Mouse (Mus musculus) liver, adult 2 months (tissue): ENCODE results near the gene Acap3. TPM values are rescaled to one million over a fixed set of nuclear protein-coding genes. Genes with fewer than 3 reads are reported as not detected.
A peak's percentile ranks its signal among the peaks of the same experiment; 100 is the strongest.

Experiments used
- DNase-seq: peaks from one replicate; pipeline ENCODE4 v3.0.0-alpha.2; 2011; ENCODE audit warnings: low read depth, low spot score; ENCODE audit errors: extremely low read depth
- H3K27ac ChIP-seq: fragments of 200-500 bp; replicated peaks from 2 replicates; pipeline ENCODE4 v1.5.1; 2012; ENCODE audit warnings: low read depth, mild to moderate bottlenecking, control low read depth, inconsistent platforms, low read length; ENCODE audit not compliant: insufficient read depth
- H3K27me3 ChIP-seq: fragments of 200-500 bp; 2 replicates; pipeline ENCODE4 v1.6.1; 2012; ENCODE audit warnings: mild to moderate bottlenecking, moderate library complexity, low read length, inconsistent platforms; ENCODE audit not compliant: control insufficient read depth, insufficient read depth
- H3K36me3 ChIP-seq: fragments of 200-500 bp; 2 replicates; pipeline ENCODE4 v1.6.1; 2012; ENCODE audit warnings: low read length, inconsistent platforms; ENCODE audit not compliant: control insufficient read depth, insufficient read depth
- H3K4me1 ChIP-seq: fragments of 200-500 bp; 2 replicates; pipeline ENCODE4 v1.6.1; 2011; ENCODE audit warnings: low read length; ENCODE audit not compliant: control insufficient read depth, insufficient read depth
- H3K4me3 ChIP-seq: fragments of 200-500 bp; 2 replicates; pipeline ENCODE4 v1.5.1; 2011; ENCODE audit warnings: low read depth, mild to moderate bottlenecking, control low read depth, low read length, moderate library complexity; ENCODE audit not compliant: insufficient read depth
- H3K79me2 ChIP-seq: fragments of 200-500 bp; 2 replicates; pipeline ENCODE4 v1.6.1; 2012; ENCODE audit warnings: inconsistent platforms, mild to moderate bottlenecking, low read length, moderate library complexity; ENCODE audit not compliant: control insufficient read depth, insufficient read depth
- H3K9ac ChIP-seq: fragments of 200-500 bp; 2 replicates; pipeline ENCODE4 v1.6.1; 2012; ENCODE audit warnings: low read depth, mild to moderate bottlenecking, control low read depth, inconsistent platforms, low read length
- CTCF ChIP-seq: fragments of 200-500 bp; IDR thresholded peaks from 2 replicates; pipeline ENCODE4 v1.5.1; 2011; ENCODE audit warnings: low read depth, low read length, control low read depth
- POLR2A ChIP-seq: fragments of 200-500 bp; IDR thresholded peaks from 2 replicates; pipeline ENCODE4 v1.6.1; 2011; ENCODE audit warnings: low read length, control low read depth; ENCODE audit not compliant: insufficient read depth; ENCODE audit errors: extremely low read depth
- WGBS: fragments of 180-500 bp; shearing (Covaris S2); methylation state at CpG from one replicate; pipeline ENCODE4 v1.1.7; 2018; 5-methylcytosine and 5-hydroxymethylcytosine counted together
- polyA plus RNA-seq: library from polyadenylated mRNA; depleted of rRNA; stranded (reverse); fragments of >200 nt; gene quantifications from 2 replicates; pipeline ENCODE4 v1.2.3, GENCODE M21; 2012
- total RNA-seq: library from RNA; depleted of rRNA; stranded (reverse); fragments of >200 nt; gene quantifications from 2 replicates; pipeline ENCODE4 v1.2.3, GENCODE M21; 2014

Gene Acap3
- total and polyA plus RNA-seq, 2 experiments: 2.5 to 6.9 TPM

DNA sequence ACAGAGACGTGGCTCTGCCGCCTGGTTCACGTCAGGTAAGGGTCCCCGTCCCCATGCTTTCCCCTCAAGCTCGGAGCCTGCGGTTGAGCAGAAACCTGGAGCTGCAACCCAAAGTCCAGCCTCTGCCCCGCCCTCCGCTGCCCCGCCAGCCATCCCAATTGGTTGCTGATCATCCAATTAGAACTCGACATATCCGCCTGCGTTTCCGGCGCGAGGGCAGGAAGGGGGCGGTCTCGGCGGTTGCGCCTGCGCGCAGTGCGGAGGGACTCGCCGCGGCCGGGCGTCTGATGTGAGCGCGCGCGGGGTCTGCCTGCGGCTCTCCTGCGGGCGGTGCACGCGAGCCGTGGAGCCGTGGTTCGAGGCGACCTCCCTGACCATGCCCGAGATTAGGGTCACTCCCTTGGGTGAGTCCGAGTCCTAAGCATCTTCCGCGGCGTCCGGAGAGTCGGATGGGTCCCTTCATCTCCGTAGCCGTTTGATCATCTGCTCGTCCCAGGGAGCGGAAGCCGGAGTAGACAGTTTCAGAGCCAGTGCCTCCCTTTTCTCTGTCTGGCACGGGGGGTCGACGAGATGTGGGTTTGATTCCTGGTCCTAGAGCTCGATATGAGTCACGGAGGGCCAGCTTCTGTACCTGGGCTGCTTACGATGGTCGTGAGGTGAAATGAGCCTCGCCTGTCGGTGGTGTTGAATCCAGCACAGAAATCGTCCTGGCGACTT lies 22.1 kb upstream of the Acap3 start, which contains the start of the genes Cptp and Ints11:
Gene Cptp (minus strand): TSS at position 124 of the 717 bp plus-strand sequence.
Gene Ints11 (plus strand): TSS at position 230 of the 717 bp plus-strand sequence.
- Histone ChIP-seq H3K27ac (peak within 1 kb of the TSS; percentile 30), H3K36me3 (peaks cover 5% of the 10 kb centered on the region; the same call in 1 of the 2 replicates), H3K9ac (peak within 1 kb of the TSS; percentile 79), H3K27me3 (no peaks in the 10 kb centered on the region), H3K4me3 (peak within 1 kb of the TSS; percentile 90), H3K4me1 (peaks cover 10% of the 10 kb centered on the region), H3K79me2 (peaks cover 4% of the 10 kb centered on the region; the same call in 1 of the 2 replicates)
- under 1% methylated on average over 63 of the region's 63 CpGs for WGBS
- DNase-seq: peak; percentile 84
- TF ChIP-seq CTCF (peak; percentile 39), POLR2A (peak; percentile 61)

DNA sequence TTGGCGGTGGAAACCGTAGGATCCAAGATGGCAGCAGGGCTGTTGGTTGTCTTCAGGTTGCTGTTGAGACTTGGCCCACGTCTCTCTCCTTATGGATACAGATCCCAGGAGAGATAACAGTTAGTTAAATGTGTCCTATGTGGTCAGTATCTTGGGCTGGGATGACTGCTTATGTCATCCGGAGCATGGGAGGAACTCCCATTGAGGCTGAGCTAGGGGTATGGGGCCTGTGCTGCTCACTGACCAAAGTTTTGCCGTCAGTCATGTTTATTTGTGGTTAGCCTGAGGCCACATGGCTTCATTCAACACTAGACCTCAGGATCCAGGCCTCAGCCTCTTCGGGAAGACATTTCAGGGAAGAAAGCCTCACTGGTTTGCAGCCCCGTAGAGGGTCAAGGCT lies 20.2 kb upstream of the Acap3 start:
- 76% methylated on average over 7 of the region's 7 CpGs for WGBS
- Histone ChIP-seq H3K27ac (no peak overlapping the region), H3K79me2 (peaks cover 6% of the 10 kb centered on the region; the same call in 1 of the 2 replicates), H3K9ac (no peak overlapping the region), H3K4me1 (peaks cover 10% of the 10 kb centered on the region), H3K36me3 (peaks cover 10% of the 10 kb centered on the region), H3K27me3 (no peaks in the 10 kb centered on the region), H3K4me3 (no peak overlapping the region)
- TF ChIP-seq POLR2A: no peak
- no peak for TF ChIP-seq CTCF
- no peak for DNase-seq

DNA sequence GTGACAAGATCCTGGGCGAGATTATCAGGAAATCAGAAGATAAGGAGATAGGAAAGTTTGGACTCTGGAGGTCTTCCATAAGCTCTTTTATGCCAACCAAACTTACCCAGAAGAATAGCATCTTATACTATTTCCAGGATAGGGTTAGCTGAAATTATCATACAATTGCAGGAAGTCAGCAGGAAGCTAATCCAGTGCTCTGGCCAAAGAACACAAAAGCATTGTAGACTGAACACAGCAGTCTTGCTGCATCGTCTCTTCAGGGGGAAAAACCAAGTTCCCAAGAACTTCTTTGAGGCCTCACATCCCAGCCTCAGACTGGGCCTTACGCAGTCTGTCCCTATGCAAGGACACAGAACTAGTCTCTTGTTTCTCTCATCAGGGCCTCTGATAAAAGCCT lies 8.0 kb upstream of the Acap3 start:
- no peaks in the 10 kb centered on the region for H3K79me2 ChIP-seq
- H3K27me3 ChIP-seq: no peaks in the 10 kb centered on the region
- no peaks in the 10 kb centered on the region for H3K4me1 ChIP-seq
- peak overlapping the region; percentile 17; the same call in 1 of the 2 replicates for H3K9ac ChIP-seq
- peaks cover 14% of the 10 kb centered on the region; the same call in 1 of the 2 replicates for H3K36me3 ChIP-seq
- no peak overlapping the region for H3K4me3 ChIP-seq
- TF ChIP-seq CTCF (no peak), POLR2A (no peak)
- 78% methylated on average over 3 of the region's 3 CpGs for WGBS
- no peak for DNase-seq
- peak overlapping the region; percentile 38; the same call in 1 of the 2 replicates for H3K27ac ChIP-seq

DNA sequence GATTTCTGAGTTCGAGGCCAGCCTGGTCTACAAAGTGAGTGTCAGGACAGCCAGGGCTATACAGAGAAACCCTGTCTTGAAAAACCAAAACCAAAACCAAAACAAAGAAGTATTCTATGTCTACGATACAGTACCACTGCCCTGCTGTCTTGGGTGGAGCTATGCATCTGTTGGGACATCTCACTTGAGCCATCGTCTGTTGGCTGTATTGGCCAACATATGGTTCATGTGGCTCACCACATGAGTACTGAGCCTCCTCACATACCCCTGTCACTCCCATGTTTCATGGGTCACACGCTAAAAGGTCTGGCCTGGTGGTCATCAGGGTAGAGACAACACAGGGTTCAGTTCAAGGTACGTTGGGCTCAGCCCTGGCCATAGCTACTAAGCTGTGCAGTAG lies 5.3 kb upstream of the Acap3 start:
- 91% methylated on average over 5 of the region's 5 CpGs for WGBS
- Histone ChIP-seq H3K9ac (no peak overlapping the region), H3K27me3 (no peaks in the 10 kb centered on the region), H3K36me3 (peaks cover 14% of the 10 kb centered on the region; the same call in 1 of the 2 replicates), H3K4me1 (no peaks in the 10 kb centered on the region), H3K27ac (no peak overlapping the region), H3K79me2 (no peaks in the 10 kb centered on the region), H3K4me3 (no peak overlapping the region)
- no peak for DNase-seq
- TF ChIP-seq POLR2A: no peak
- TF ChIP-seq CTCF: no peak

DNA sequence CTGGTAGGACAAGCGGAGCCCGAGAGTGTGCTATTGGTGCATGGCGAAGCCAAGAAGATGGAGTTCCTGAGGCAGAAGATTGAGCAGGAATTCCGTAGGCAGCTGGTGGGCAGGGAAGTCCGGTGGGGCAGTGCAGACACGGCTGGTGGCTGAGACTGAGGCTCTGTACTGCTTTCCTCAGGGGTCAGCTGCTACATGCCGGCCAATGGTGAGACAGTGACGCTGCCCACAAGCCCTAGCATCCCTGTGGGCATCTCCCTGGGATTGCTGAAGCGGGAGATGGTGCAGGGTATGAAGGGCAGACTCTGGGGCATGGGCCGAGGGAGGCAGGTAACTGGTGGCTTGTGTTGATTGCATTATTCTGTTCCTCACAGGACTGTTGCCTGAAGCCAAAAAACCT lies 3.9 kb upstream of the Acap3 start:
- H3K27ac ChIP-seq: no peak overlapping the region

DNA sequence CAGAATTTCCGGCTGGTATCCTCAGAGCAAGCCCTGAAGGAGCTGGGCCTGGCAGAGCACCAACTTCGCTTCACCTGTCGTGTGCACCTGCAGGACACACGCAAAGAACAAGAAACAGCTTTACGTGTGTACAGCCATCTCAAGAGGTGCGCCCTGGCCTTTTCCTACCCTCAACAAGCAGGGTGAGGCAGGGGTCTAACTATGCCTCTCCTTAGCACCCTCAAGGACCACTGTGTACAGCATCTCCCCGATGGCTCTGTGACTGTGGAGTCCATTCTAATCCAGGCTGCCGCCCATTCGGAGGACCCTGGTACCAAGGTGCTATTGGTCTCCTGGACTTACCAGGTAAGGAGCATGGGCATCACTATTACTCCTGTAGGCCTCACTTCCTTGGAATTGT lies 3.4 kb upstream of the Acap3 start:
- no peak overlapping the region for H3K9ac ChIP-seq
- no peaks in the 10 kb centered on the region for H3K27me3 ChIP-seq
- no peak overlapping the region for H3K27ac ChIP-seq
- H3K36me3 ChIP-seq: peaks cover 14% of the 10 kb centered on the region; the same call in 1 of the 2 replicates
- DNase-seq: no peak
- H3K4me1 ChIP-seq: peaks cover under 1% of the 10 kb centered on the region; the same call in 1 of the 2 replicates
- TF ChIP-seq POLR2A: no peak
- TF ChIP-seq CTCF: no peak
- WGBS: 96% methylated on average over 9 of the region's 9 CpGs
- no peak overlapping the region for H3K4me3 ChIP-seq
- peaks cover 3% of the 10 kb centered on the region; the same call in 1 of the 2 replicates for H3K79me2 ChIP-seq

More for the DNA sequence above, 3.9 kb upstream of the Acap3 start:
- Histone ChIP-seq H3K4me1 (no peaks in the 10 kb centered on the region), H3K9ac (no peak overlapping the region), H3K79me2 (no peaks in the 10 kb centered on the region), H3K36me3 (peaks cover 14% of the 10 kb centered on the region; the same call in 1 of the 2 replicates), H3K27me3 (no peaks in the 10 kb centered on the region), H3K4me3 (no peak overlapping the region)
- DNase-seq: no peak
- 94% methylated on average over 10 of the region's 10 CpGs for WGBS
- no peak for TF ChIP-seq CTCF
- TF ChIP-seq POLR2A: no peak
